Mouse (Mus musculus): ENCODE results near the gene Hist1h2bb.

GRCm38 (mm10) chr13:23763242-23763585 lies 16.7 kb downstream of the Hist1h2bb start:
- TF ChIP-seq CTCF (IDR thresholded peaks at IDR 0.05; ENCODE audit: borderline replicate concordance, insufficient read depth, low read length) (no peak), POLR2A (IDR thresholded peaks at IDR 0.05; ENCODE audit: low read depth, low read length) (no peak)
